In the genomic region with DNA sequence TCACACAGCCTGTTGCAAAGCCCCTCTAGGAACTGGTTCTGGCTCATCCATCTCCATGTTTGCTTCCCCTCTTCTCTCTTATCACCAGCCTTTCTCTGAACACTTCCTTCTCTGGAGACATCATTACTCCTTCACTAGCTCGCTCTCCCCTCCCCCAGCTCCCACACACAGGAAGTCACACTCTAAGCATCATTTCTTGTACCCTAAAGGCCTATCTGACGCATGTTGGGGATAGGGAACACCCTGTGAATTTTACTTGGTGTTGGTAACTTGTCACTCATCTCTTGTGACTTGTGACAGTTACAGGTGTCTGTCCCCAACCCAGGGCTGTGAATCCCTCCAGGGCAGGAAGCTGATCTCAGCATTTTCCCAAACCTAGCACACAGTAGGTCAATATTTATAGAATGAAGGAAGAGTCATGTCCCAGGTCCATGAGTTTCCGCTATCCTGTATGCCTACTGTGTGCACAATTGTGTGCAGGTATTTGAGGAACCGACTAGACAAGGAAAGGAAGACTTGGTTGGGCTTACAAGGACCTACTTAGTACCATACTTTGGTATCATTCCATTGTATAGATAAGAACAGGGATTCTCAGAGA, we compare ENCODE assay signal across 37 mouse cellular contexts. TPM values are rescaled to one million over a fixed set of nuclear protein-coding genes. Genes with fewer than 3 reads are reported as not detected.
DNase-seq lines count a peak whose midpoint lies in the region; ATAC-seq and TF ChIP-seq lines count a peak whose summit lies in the region.
"Had no signal": no experiment of that assay in that cellular context is flagged by ENCODE, and none has a peak within 500 bp of the region (broad histone marks: within the 10 kb centered on the region; RNA-seq: fewer than 3 reads in every experiment).

No protein-coding gene starts in this region.

- H3K79me2 ChIP-seq in CH12.LX (replicated peaks; ENCODE audit: control insufficient read depth, extremely low read depth, insufficient read depth, poor library complexity, severe bottlenecking) = no peaks in the 10 kb centered on the region

- TF ChIP-seq RAD21 in CH12.LX (IDR thresholded peaks at IDR 0.05; ENCODE audit: low read depth, low read length) = no peak

- dilution Hi-C loops in CH12.LX (cut with MboI; ENCODE audit: extremely low pct_ligation_motif_present, extremely low pct_unique_long_range_greater_than_20kb, low sequenced_read_pairs) = no loop called here

- peaks cover 74% of the 10 kb centered on the region for H3K27me3 ChIP-seq in CH12.LX (replicated peaks)
- no peaks in the 10 kb centered on the region for H3K27me3 ChIP-seq in forebrain, embryonic 15.5 days
- H3K27me3 ChIP-seq: embryonic facial prominence, embryonic 15.5 days; hindbrain, embryonic 12.5 days had no signal

- no peaks in the 10 kb centered on the region for H3K9me3 ChIP-seq in CH12.LX (replicated peaks; ENCODE audit: low read length)
- H3K9me3 ChIP-seq in forebrain, embryonic 15.5 days = no peaks in the 10 kb centered on the region
- H3K9me3 ChIP-seq: embryonic facial prominence, embryonic 10.5 days; embryonic facial prominence, embryonic 15.5 days; forebrain, embryonic 13.5 days; hindbrain, embryonic 12.5 days; midbrain, embryonic 10.5 days had no signal

- H3K27ac ChIP-seq in CH12.LX (ENCODE audit: insufficient read depth, low read depth) = no peak overlapping the region
- no peak overlapping the region for H3K27ac ChIP-seq in forebrain, embryonic 15.5 days (replicated peaks)
- H3K27ac ChIP-seq: embryonic facial prominence, embryonic 10.5 days; embryonic facial prominence, embryonic 15.5 days; forebrain, embryonic 13.5 days; hindbrain, embryonic 12.5 days; layer of hippocampus, adult 2 months; liver, embryonic 14.5 days; midbrain, embryonic 10.5 days; stomach, postnatal 0 days had no signal

- no peak for TF ChIP-seq CTCF in CH12.LX (conservative IDR thresholded peaks at IDR 0.05 in 1 of 2, IDR thresholded peaks at IDR 0.05 in 1 of 2; ENCODE audit: low read depth in 2 of 2, low read length in 2 of 2)

- intact Hi-C loops in left cerebral cortex, postnatal 36 days (cut with DNase I) = no loop called here

- WGBS in forebrain, embryonic 15.5 days = 85% methylated on average over 4 of the region's 4 CpGs

- TF ChIP-seq POLR2A in CH12.LX (IDR thresholded peaks at IDR 0.05; ENCODE audit: low read depth, low read length) = no peak

- no peak overlapping the region for H3K4me2 ChIP-seq in CH12.LX (ENCODE audit: insufficient read depth, low read depth, poor library complexity, severe bottlenecking)
- no peak overlapping the region for H3K4me2 ChIP-seq in forebrain, embryonic 15.5 days (replicated peaks)
- H3K4me2 ChIP-seq: embryonic facial prominence, embryonic 15.5 days; forebrain, embryonic 13.5 days; heart, embryonic 11.5 days; hindbrain, embryonic 12.5 days had no signal

- in situ Hi-C loops in CH12.LX (cut with MboI; ENCODE audit: low pct_ligation_motif_present, low pct_unique_long_range_greater_than_20kb, low sequenced_read_pairs) = no loop called here

- peaks cover 0 to 5% of the 10 kb centered on the region in 2 experiments; a peak in 2 of 4 replicates for H3K4me1 ChIP-seq in CH12.LX (ENCODE audit: control insufficient read depth in 1 of 2, insufficient read depth in 2 of 2)
- H3K4me1 ChIP-seq in forebrain, embryonic 15.5 days = peaks cover 5% of the 10 kb centered on the region; the same call in 1 of the 2 replicates
- H3K4me1 ChIP-seq: embryonic facial prominence, embryonic 10.5 days; embryonic facial prominence, embryonic 15.5 days; hindbrain, embryonic 12.5 days; midbrain, embryonic 10.5 days had no signal

- H3K9ac ChIP-seq in CH12.LX (ENCODE audit: insufficient read depth, low read depth) = no peak overlapping the region
- no peak overlapping the region for H3K9ac ChIP-seq in forebrain, embryonic 15.5 days (replicated peaks)
- H3K9ac ChIP-seq: embryonic facial prominence, embryonic 15.5 days; forebrain, embryonic 13.5 days; hindbrain, embryonic 12.5 days; liver, embryonic 14.5 days had no signal

- H3K36me3 ChIP-seq in CH12.LX (replicated peaks in 1 of 2; ENCODE audit: control insufficient read depth in 1 of 2, insufficient read depth in 1 of 2, low read length in 1 of 2) = no peaks in the 10 kb centered on the region
- H3K36me3 ChIP-seq in forebrain, embryonic 15.5 days = no peaks in the 10 kb centered on the region
- H3K36me3 ChIP-seq: embryonic facial prominence, embryonic 10.5 days; embryonic facial prominence, embryonic 15.5 days; hindbrain, embryonic 12.5 days; midbrain, embryonic 10.5 days had no signal

- H3K4me3 ChIP-seq in CH12.LX (replicated peaks in 1 of 3; ENCODE audit: low read depth in 2 of 3, low read length in 2 of 3, poor library complexity in 1 of 3) = no peak overlapping the region
- no peak overlapping the region for H3K4me3 ChIP-seq in forebrain, embryonic 15.5 days
- H3K4me3 ChIP-seq: embryonic facial prominence, embryonic 10.5 days; embryonic facial prominence, embryonic 15.5 days; forebrain, embryonic 13.5 days; hindbrain, embryonic 12.5 days; layer of hippocampus, adult 2 months; midbrain, embryonic 10.5 days had no signal

- peak; percentile 66 to 67 for DNase-seq in B cell, adult 2 months
- DNase-seq in CH12.LX (ENCODE audit: extremely low read depth) = no peak
- peak; percentile 25 for DNase-seq in induced T-regulatory cell, adult 2 months (ENCODE audit: low read depth)
- peak; percentile 53 for DNase-seq in thymus, postnatal 14 days
- no peak for DNase-seq in layer of hippocampus, postnatal 10 days (ENCODE audit: low spot score in 2 of 2)
- DNase-seq in left cerebral cortex, postnatal 36 days (ENCODE audit: low spot score in 2 of 2) = no peak
- DNase-seq: adrenal gland, adult 2 months; cerebellum, adult 2 months; cerebellum, postnatal 14 days; gastrocnemius, postnatal 25 days; heart, adult 18-20 months; heart, postnatal 36 days; kidney, postnatal 14 days; liver; lung, adult 2 months; lung, postnatal 14 days; retina, postnatal 1 day; right cerebral cortex, postnatal 14 days had no signal

- TF ChIP-seq EP300 in CH12.LX (IDR thresholded peaks at IDR 0.05; ENCODE audit: low read length) = no peak

- no peak for ATAC-seq in forebrain, embryonic 15.5 days (replicated peaks)
- ATAC-seq: activated CD4-positive, CD25-positive, alpha-beta regulatory T cell, adult 4 months; forebrain, embryonic 13.5 days; intestine, postnatal 0 days had no signal

TF ChIP-seq in CH12.LX, 34 proteins besides CTCF, POLR2A, EP300 and RAD21:
- TF ChIP-seq JUN (IDR thresholded peaks at IDR 0.05; ENCODE audit: insufficient read depth, low read depth, low read length) (no peak), MAX (IDR thresholded peaks at IDR 0.05; ENCODE audit: low read length) (no peak), ZKSCAN1 (IDR thresholded peaks at IDR 0.05; ENCODE audit: borderline replicate concordance, low read depth, low read length) (peak; percentile 15; the same call in 1 of the 2 replicates)

RNA-seq across cellular contexts. Expression of a gene that starts 46.1 kb away (rescaled TPM):
- not detected in 2 replicates for total RNA-seq in CH12.LX (2012; rRNA removed)
- total RNA-seq in CH12.LX (2014; rRNA removed) = not detected in 2 replicates
- not detected in 2 replicates for polyA plus RNA-seq in CH12.LX (2012; ENCODE audit: insufficient read length, low read depth)
- total RNA-seq in layer of hippocampus, postnatal 10 days (2021) = not detected
- not detected for total RNA-seq in left cerebral cortex, postnatal 36 days (2021)
- polyA plus RNA-seq in forebrain, embryonic 15.5 days (2015; fragmentation: Nextera tagmentation; extraction: Ambion mirVana) = not detected in 2 replicates
- total RNA-seq: adrenal gland, adult 2 months; heart, adult 18-20 months; heart, postnatal 36 days; layer of hippocampus, adult 2 months; layer of hippocampus, postnatal 25 days; left cerebral cortex, adult 8-10 months; midbrain, postnatal 0 days had no signal
- polyA plus RNA-seq: adrenal gland, adult 2 months; cerebellum, adult 2 months; embryonic facial prominence, embryonic 10.5 days; embryonic facial prominence, embryonic 15.5 days; forebrain, embryonic 13.5 days; heart, embryonic 11.5 days; hindbrain, embryonic 12.5 days; intestine, postnatal 0 days; kidney, embryonic 14.5 days; limb, embryonic 11.5 days; liver, embryonic 14.5 days; lung, adult 2 months; midbrain, embryonic 10.5 days; midbrain, postnatal 0 days; neural tube, embryonic 14.5 days; small intestine, adult 2 months; stomach, postnatal 0 days had no signal

Comparison
In these comparisons a context has a peak if more than half of its experiments do, and no peak if none do; other contexts are left out.
1. DNase-seq: peak in B cell, adult 2 months (2 of 2), induced T-regulatory cell, adult 2 months (single experiment) and thymus, postnatal 14 days (single experiment); none in CH12.LX (single experiment), layer of hippocampus, postnatal 10 days (0 of 2) and left cerebral cortex, postnatal 36 days (0 of 2).